Mouse (Mus musculus) C2C12 (cell line): ENCODE measurements around the gene Hcls1.

ENCODE experiments used
- CTCF ChIP-seq: IDR thresholded peaks from one replicate; pipeline ENCODE4 v1.5.1; 2011; ENCODE audit not compliant: control insufficient read depth, insufficient read depth, insufficient read length
- FOSL1 ChIP-seq: IDR thresholded peaks from one replicate; pipeline ENCODE4 v1.8.0; 2011; ENCODE audit warnings: mild to moderate bottlenecking, low read length; ENCODE audit not compliant: poor library complexity, insufficient read depth, severe bottlenecking
- MAX ChIP-seq: IDR thresholded peaks from one replicate; pipeline ENCODE4 v1.6.1; 2011; ENCODE audit warnings: mild to moderate bottlenecking, control low read depth
- MYOD1 ChIP-seq: IDR thresholded peaks from one replicate; pipeline ENCODE4 v1.6.1; 2011; ENCODE audit warnings: low read depth; ENCODE audit not compliant: control insufficient read depth, insufficient read length
- MYOG ChIP-seq: IDR thresholded peaks from one replicate; pipeline ENCODE4 v1.6.1; 2011; ENCODE audit not compliant: control insufficient read depth, insufficient read length; ENCODE audit errors: extremely low read depth
- USF1 ChIP-seq: IDR thresholded peaks from one replicate; pipeline ENCODE4 v1.6.1; 2011; ENCODE audit warnings: low read depth, mild to moderate bottlenecking, control low read depth, moderate library complexity

DNA sequence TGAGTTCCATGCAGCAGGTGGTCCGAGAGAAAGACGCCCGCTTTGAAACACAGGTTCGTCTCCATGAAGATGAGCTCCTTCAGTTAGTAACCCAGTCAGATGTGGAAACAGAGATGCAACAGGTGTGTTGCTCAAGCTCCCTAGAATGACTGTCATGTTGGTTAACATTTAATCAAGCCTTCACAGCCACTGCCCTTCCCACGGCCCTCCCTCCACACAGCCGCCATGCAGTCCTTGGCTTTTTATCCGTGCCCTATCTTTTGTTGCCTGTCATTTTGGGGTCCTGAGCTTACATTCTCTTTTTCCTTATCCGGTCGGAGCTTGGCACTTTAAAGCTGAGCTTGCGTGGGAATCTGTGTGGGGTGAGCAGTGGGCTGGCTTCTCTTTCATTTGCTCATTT, 41.5 kb upstream of the Hcls1 start:
- TF ChIP-seq CTCF (no peak), USF1 (no peak), MYOG (no peak), MYOD1 (no peak), MAX (no peak), FOSL1 (no peak)
